Mouse (Mus musculus): ENCODE data around the gene Hdhd5.

GRCm38 (mm10) chr6:120508645-120509044, 22.5 kb downstream of the Hdhd5 start:
- TF ChIP-seq JUND (conservative IDR thresholded peaks at IDR 0.05; ENCODE audit: low read depth, low read length): no peak
- no peak for TF ChIP-seq ZNF384 (IDR thresholded peaks at IDR 0.05; ENCODE audit: low read depth, low read length)
- no peak for TF ChIP-seq CTCF (conservative IDR thresholded peaks at IDR 0.05 in 1 of 2, IDR thresholded peaks at IDR 0.05 in 1 of 2; ENCODE audit: low read depth in 2 of 2, low read length in 2 of 2)
- no peak for TF ChIP-seq NELFE (IDR thresholded peaks at IDR 0.05; ENCODE audit: low read depth, low read length)
- TF ChIP-seq E2F4 (IDR thresholded peaks at IDR 0.05; ENCODE audit: insufficient replicate concordance, low read depth, low read length): no peak
- no peak for TF ChIP-seq BHLHE40 (IDR thresholded peaks at IDR 0.05; ENCODE audit: low read depth, low read length)
- TF ChIP-seq POLR2A (IDR thresholded peaks at IDR 0.05; ENCODE audit: low read depth, low read length): no peak
- no peak for TF ChIP-seq IRF4 (IDR thresholded peaks at IDR 0.05; ENCODE audit: low read depth, low read length)
- no peak for TF ChIP-seq MXI1 (IDR thresholded peaks at IDR 0.05; ENCODE audit: low read depth, low read length)
- no peak for TF ChIP-seq USF1 (IDR thresholded peaks at IDR 0.05; ENCODE audit: low read depth, low read length)

Data from CH12.LX (cell line).